Mouse (Mus musculus): Measurements from ENCODE around the gene Tmprss12.
"Not testable (repeated sequence)": the region's sequence is repeated elsewhere in the genome, so short reads cannot be mapped to it uniquely, and the experiment has no call there.

- not testable (repeated sequence) for TF ChIP-seq CTCF, EP300 (IDR thresholded peaks at IDR 0.05; ENCODE audit: low read depth)
These were observed 10.0 kb upstream of the Tmprss12 start for GRCm38 (mm10) chr15:100270609-100271008.

Measured in liver, embryonic 14.5 days (tissue).